Mouse (Mus musculus) CH12.LX (cell line): ENCODE results near the gene Slc7a8.

ENCODE experiments used
- CHD1 ChIP-seq: IDR thresholded peaks from 2 replicates; pipeline ENCODE4 v1.6.1; 2012; ENCODE audit warnings: low read depth, low read length, improper control_type of control experiment, inconsistent platforms
- CTCF ChIP-seq, 2 experiments: IDR thresholded peaks in 1 of 2; conservative IDR thresholded peaks in 1 of 2; 2 replicates each; pipeline ENCODE4 v1.5.1; 2011 to 2012; ENCODE audit warnings: low read depth in 2 of 2, low read length in 2 of 2, improper control_type of control experiment in 1 of 2, inconsistent platforms in 1 of 2, mild to moderate bottlenecking in 1 of 2, moderate library complexity in 1 of 2
- EP300 ChIP-seq: IDR thresholded peaks from 2 replicates; pipeline ENCODE4 v1.6.1; 2011; ENCODE audit warnings: low read length, improper control_type of control experiment
- MAX ChIP-seq: IDR thresholded peaks from 2 replicates; pipeline ENCODE4 v1.6.1; 2011; ENCODE audit warnings: low read length, improper control_type of control experiment
- MAZ ChIP-seq: IDR thresholded peaks from 2 replicates; pipeline ENCODE4 v1.6.1; 2012; ENCODE audit warnings: low read depth, mild to moderate bottlenecking, inconsistent platforms, low read length, improper control_type of control experiment, moderate library complexity
- POLR2A ChIP-seq: IDR thresholded peaks from 2 replicates; pipeline ENCODE4 v1.6.1; 2011; ENCODE audit warnings: low read depth, mild to moderate bottlenecking, improper control_type of control experiment, low read length

- TF ChIP-seq MAX (no peak), POLR2A (no peak), CHD1 (no peak), CTCF (conservative IDR thresholded peaks at IDR 0.05 in 1 of 2, IDR thresholded peaks at IDR 0.05 in 1 of 2; ENCODE audit: low read depth in 2 of 2, low read length in 2 of 2) (no peak), EP300 (no peak), MAZ (no peak)
Observed at GRCm38 (mm10) chr14:54813991-54814390, 32.2 kb upstream of the Slc7a8 start, which contains the start of gene Rnf212b.
